Mouse (Mus musculus) kidney, adult 2 months (tissue): ENCODE measurements around the gene Rap1gap2.

ENCODE experiments used
- CTCF ChIP-seq: fragments of 200-500 bp; conservative IDR thresholded peaks from 2 replicates; pipeline ENCODE4 v1.5.1; 2011; ENCODE audit warnings: low read depth, mild to moderate bottlenecking, control low read depth, low read length, moderate library complexity, mixed read lengths; ENCODE audit not compliant: insufficient read depth, insufficient read length
- POLR2A ChIP-seq: fragments of 200-500 bp; IDR thresholded peaks from one replicate; pipeline ENCODE4 v1.6.1; 2011; ENCODE audit warnings: low read depth, low read length, control low read depth

GRCm38 (mm10) chr11:74337931-74338330, 272.8 kb downstream of the Rap1gap2 start, which contains the start of gene Olfr410:
- TF ChIP-seq CTCF (no peak), POLR2A (no peak)
